Mouse (Mus musculus): ENCODE results near the gene Ctsm. TPM values are rescaled to one million over a fixed set of nuclear protein-coding genes. Genes with fewer than 3 reads are reported as not detected.
"Not testable (repeated sequence)": the region's sequence is repeated elsewhere in the genome, so short reads cannot be mapped to it uniquely, and the experiment has no call there.

The Ctsm gene
- not detected for total RNA-seq (2021)
- long read RNA-seq, experiment 1 = 0 reads
- long read RNA-seq, experiment 2 = 0 reads

DNA sequence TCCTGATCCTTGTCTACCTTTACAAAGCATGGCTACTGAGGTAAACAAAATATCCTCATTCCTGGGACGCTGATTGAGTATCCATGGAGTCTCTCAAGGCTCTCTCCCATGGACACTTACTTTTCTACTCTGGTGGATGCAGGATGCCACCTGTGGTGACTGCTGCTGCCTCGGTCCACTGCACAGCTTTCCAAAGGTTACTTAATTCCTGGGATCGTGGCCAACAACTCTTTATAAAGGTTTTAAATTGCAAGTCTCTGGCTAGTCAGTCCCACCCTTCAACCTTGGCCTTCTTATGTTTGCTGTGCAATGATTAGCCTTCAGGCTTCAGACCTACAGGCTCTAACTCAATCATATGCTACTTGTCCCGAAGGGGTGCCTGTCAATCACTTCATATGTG is at the start of gene Ctsm:
Gene Ctsm, minus strand, starts transcription at position 209 of the 400 bp plus-strand sequence.
- DNase-seq = no peak

GRCm38 (mm10) chr13:61570027-61570426 is 28.4 kb upstream of the Ctsm start, which contains the start of gene Cts3:
Cts3 (minus strand) TSS chr13:61570127.
- DNase-seq = no peak

DNA sequence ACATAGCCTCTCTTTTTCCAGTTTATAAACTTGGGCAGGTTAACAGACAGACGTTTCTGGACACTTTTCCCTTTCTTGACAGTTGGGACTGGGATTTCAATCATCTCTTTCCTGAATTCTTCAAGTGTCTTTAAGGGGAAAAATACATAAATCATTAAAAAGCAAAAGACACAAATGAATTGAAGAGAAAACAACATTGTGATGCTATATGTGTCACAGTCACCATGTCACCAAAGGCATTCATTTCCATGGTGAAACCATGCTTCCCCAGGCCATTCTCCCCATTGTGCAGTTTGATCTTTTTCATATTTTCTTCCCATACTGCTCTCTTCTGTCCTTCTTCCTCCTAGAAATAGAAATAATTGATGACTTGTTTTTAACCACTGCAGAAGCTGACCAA is 26.4 kb upstream of the Ctsm start, which contains the start of gene Gm49352:
Gene Gm49352, minus strand, starts transcription at position 101 of the 400 bp plus-strand sequence.
- not testable (repeated sequence) for DNase-seq

Other genes with a start within 250 kb of the Ctsm start
- not detected for gene Cts7, start 183.6 kb downstream of the Ctsm start, total RNA-seq (2021)
- gene Gm49352, start 26.3 kb upstream of the Ctsm start, total RNA-seq (2021) = not detected
- gene Cts3, start 28.3 kb upstream of the Ctsm start, total RNA-seq (2021) = not detected

Measured in gastrocnemius, postnatal 25 days (tissue).